Mouse (Mus musculus): ENCODE measurements around the gene Fbxl18. TPM values are rescaled to one million over a fixed set of nuclear protein-coding genes. Genes with fewer than 3 reads are reported as not detected.

Fbxl18 gene
- 1 to 10 TPM; 4.6 to 4.7 TPM for total RNA-seq (2021)
- long read RNA-seq, experiment 1, full-length matches to known transcripts = 1 of 2 reads
- long read RNA-seq, experiment 1, partial matches to known transcripts = 0 of 2 reads
- long read RNA-seq, experiment 1, other reads (novel, unspliced or antisense) = 1 of 2 reads
- long read RNA-seq, experiment 2, partial matches to known transcripts = 0 of 1 reads
- long read RNA-seq, experiment 2, other reads (novel, unspliced or antisense) = 1 of 1 reads

- peak; percentile 94 to 96 for DNase-seq
Observed at GRCm38 (mm10) chr5:142894918-142895613, at the start of gene Fbxl18. Gene Fbxl18 (minus strand): TSS chr5:142895421.

- no peak for DNase-seq
Observed at GRCm38 (mm10) chr5:142940393-142940792, 45.2 kb upstream of the Fbxl18 start.

- DNase-seq = peak in 1 of 2 experiments; percentile 45
Observed at GRCm38 (mm10) chr5:142937956-142938727, 42.9 kb upstream of the Fbxl18 start.

- peak; percentile 81 to 92 for DNase-seq
Observed at GRCm38 (mm10) chr5:142936336-142936719, 41.1 kb upstream of the Fbxl18 start.

- peak; percentile 89 to 90 for DNase-seq
Observed at GRCm38 (mm10) chr5:142935642-142936335, 40.6 kb upstream of the Fbxl18 start.

GRCm38 (mm10) chr5:142932731-142933130 is 37.5 kb upstream of the Fbxl18 start:
- DNase-seq = no peak

- peak; percentile 92 to 93 for DNase-seq
Observed at GRCm38 (mm10) chr5:142932084-142932685, 37.0 kb upstream of the Fbxl18 start.

GRCm38 (mm10) chr5:142931241-142931745 is 36.1 kb upstream of the Fbxl18 start:
- DNase-seq = no peak

GRCm38 (mm10) chr5:142929400-142929752 is 34.2 kb upstream of the Fbxl18 start:
- DNase-seq = no peak

GRCm38 (mm10) chr5:142928749-142929399 is 33.7 kb upstream of the Fbxl18 start:
- peak; percentile 91 to 96 for DNase-seq

- no peak for DNase-seq
Observed at GRCm38 (mm10) chr5:142927341-142927930, 32.2 kb upstream of the Fbxl18 start.

- DNase-seq = no peak
Observed at GRCm38 (mm10) chr5:142926940-142927228, 31.7 kb upstream of the Fbxl18 start.

GRCm38 (mm10) chr5:142926204-142926939 is 31.2 kb upstream of the Fbxl18 start:
- DNase-seq = peak; percentile 83 to 86

- no peak for DNase-seq
Observed at GRCm38 (mm10) chr5:142924336-142924959, 29.2 kb upstream of the Fbxl18 start.

GRCm38 (mm10) chr5:142923781-142924180 is 28.6 kb upstream of the Fbxl18 start:
- no peak for DNase-seq

GRCm38 (mm10) chr5:142922251-142922650 is 27.0 kb upstream of the Fbxl18 start:
- no peak for DNase-seq

- DNase-seq = no peak
Observed at GRCm38 (mm10) chr5:142921074-142921459, 25.8 kb upstream of the Fbxl18 start.

- peak; percentile 89 to 96 for DNase-seq
Observed at GRCm38 (mm10) chr5:142920311-142921073, 25.3 kb upstream of the Fbxl18 start.

- no peak for DNase-seq
Observed at GRCm38 (mm10) chr5:142917402-142917801, 22.2 kb upstream of the Fbxl18 start.

Measured in heart, adult 18-20 months (tissue).